Mouse (Mus musculus) liver, adult 2 months (tissue): ENCODE data around the gene Siva1. TPM values are rescaled to one million over a fixed set of nuclear protein-coding genes. Genes with fewer than 3 reads are reported as not detected.

Source experiments
- DNase-seq: peaks from one replicate; pipeline ENCODE4 v3.0.0-alpha.2; 2011; ENCODE audit warnings: low read depth, low spot score; ENCODE audit errors: extremely low read depth
- H3K27ac ChIP-seq: fragments of 200-500 bp; replicated peaks from 2 replicates; pipeline ENCODE4 v1.5.1; 2012; ENCODE audit warnings: low read depth, mild to moderate bottlenecking, control low read depth, inconsistent platforms, low read length; ENCODE audit not compliant: insufficient read depth
- H3K27me3 ChIP-seq: fragments of 200-500 bp; 2 replicates; pipeline ENCODE4 v1.6.1; 2012; ENCODE audit warnings: mild to moderate bottlenecking, moderate library complexity, low read length, inconsistent platforms; ENCODE audit not compliant: control insufficient read depth, insufficient read depth
- H3K36me3 ChIP-seq: fragments of 200-500 bp; 2 replicates; pipeline ENCODE4 v1.6.1; 2012; ENCODE audit warnings: low read length, inconsistent platforms; ENCODE audit not compliant: control insufficient read depth, insufficient read depth
- H3K4me1 ChIP-seq: fragments of 200-500 bp; 2 replicates; pipeline ENCODE4 v1.6.1; 2011; ENCODE audit warnings: low read length; ENCODE audit not compliant: control insufficient read depth, insufficient read depth
- H3K4me3 ChIP-seq: fragments of 200-500 bp; 2 replicates; pipeline ENCODE4 v1.5.1; 2011; ENCODE audit warnings: low read depth, mild to moderate bottlenecking, control low read depth, low read length, moderate library complexity; ENCODE audit not compliant: insufficient read depth
- H3K79me2 ChIP-seq: fragments of 200-500 bp; 2 replicates; pipeline ENCODE4 v1.6.1; 2012; ENCODE audit warnings: inconsistent platforms, mild to moderate bottlenecking, low read length, moderate library complexity; ENCODE audit not compliant: control insufficient read depth, insufficient read depth
- H3K9ac ChIP-seq: fragments of 200-500 bp; 2 replicates; pipeline ENCODE4 v1.6.1; 2012; ENCODE audit warnings: low read depth, mild to moderate bottlenecking, control low read depth, inconsistent platforms, low read length
- CTCF ChIP-seq: fragments of 200-500 bp; IDR thresholded peaks from 2 replicates; pipeline ENCODE4 v1.5.1; 2011; ENCODE audit warnings: low read depth, low read length, control low read depth
- POLR2A ChIP-seq: fragments of 200-500 bp; IDR thresholded peaks from 2 replicates; pipeline ENCODE4 v1.6.1; 2011; ENCODE audit warnings: low read length, control low read depth; ENCODE audit not compliant: insufficient read depth; ENCODE audit errors: extremely low read depth
- WGBS: fragments of 180-500 bp; shearing (Covaris S2); methylation state at CpG from one replicate; pipeline ENCODE4 v1.1.7; 2018; 5-methylcytosine and 5-hydroxymethylcytosine counted together
- polyA plus RNA-seq: library from polyadenylated mRNA; depleted of rRNA; stranded (reverse); fragments of >200 nt; gene quantifications from 2 replicates; pipeline ENCODE4 v1.2.3, GENCODE M21; 2012; rRNA removed
- total RNA-seq: library from RNA; depleted of rRNA; stranded (reverse); fragments of >200 nt; gene quantifications from 2 replicates; pipeline ENCODE4 v1.2.3, GENCODE M21; 2014; rRNA removed

The Siva1 gene
- total and polyA plus RNA-seq, 2 experiments = 11.5 to 12.8 TPM

- no peak for DNase-seq
Measured at GRCm38 (mm10) chr12:112696806-112697425, 52.4 kb downstream of the Siva1 start.

More at GRCm38 (mm10) chr12:112696806-112697425, 52.4 kb downstream of the Siva1 start:
- WGBS = 73% methylated on average over 3 of the region's 3 CpGs
- no peak overlapping the region for H3K27ac ChIP-seq
- peaks cover 6% of the 10 kb centered on the region for H3K27me3 ChIP-seq
- H3K4me3 ChIP-seq = no peak overlapping the region
- H3K36me3 ChIP-seq = no peaks in the 10 kb centered on the region
- H3K79me2 ChIP-seq = peaks cover 3% of the 10 kb centered on the region; the same call in 1 of the 2 replicates
- no peak overlapping the region for H3K9ac ChIP-seq
- no peak for TF ChIP-seq POLR2A
- TF ChIP-seq CTCF = no peak
- H3K4me1 ChIP-seq = peaks cover 8% of the 10 kb centered on the region

Other genes with a start within 250 kb of the Siva1 start
- 0.07 and 0.09 TPM in 2 replicates for gene A530016L24Rik, start 155.2 kb upstream of the Siva1 start, total RNA-seq
- gene A530016L24Rik, start 155.2 kb upstream of the Siva1 start, polyA plus RNA-seq = 0.07 TPM in 2 replicates
- gene Tmem179, start 127.9 kb upstream of the Siva1 start, total RNA-seq = 0.07 TPM in 1 of 2 replicates, not detected in the other
- gene Tmem179, start 127.9 kb upstream of the Siva1 start, polyA plus RNA-seq = not detected in 2 replicates
- gene Inf2, start 55.9 kb upstream of the Siva1 start, total RNA-seq = 15.5 and 22.9 TPM in 2 replicates
- gene Inf2, start 55.9 kb upstream of the Siva1 start, polyA plus RNA-seq = 24.6 and 30.7 TPM in 2 replicates
- 20.5 and 21.7 TPM in 2 replicates for gene Adssl1, start 24.6 kb upstream of the Siva1 start, total RNA-seq
- 26.1 and 26.7 TPM in 2 replicates for gene Adssl1, start 24.6 kb upstream of the Siva1 start, polyA plus RNA-seq
- gene Akt1, start 30.2 kb downstream of the Siva1 start, total RNA-seq = 30.5 and 31.8 TPM in 2 replicates
- 56.7 and 60.5 TPM in 2 replicates for gene Akt1, start 30.2 kb downstream of the Siva1 start, polyA plus RNA-seq
- 0.83 and 1.9 TPM in 2 replicates for gene Zbtb42, start 34.1 kb downstream of the Siva1 start, total RNA-seq
- gene Zbtb42, start 34.1 kb downstream of the Siva1 start, polyA plus RNA-seq = 7.9 and 10.1 TPM in 2 replicates
- gene Cep170b, start 75.8 kb downstream of the Siva1 start, total RNA-seq = 7.9 and 9.5 TPM in 2 replicates
- gene Cep170b, start 75.8 kb downstream of the Siva1 start, polyA plus RNA-seq = 26.2 and 29.7 TPM in 2 replicates
- gene Pld4, start 116.0 kb downstream of the Siva1 start, total RNA-seq = 8.5 and 9.5 TPM in 2 replicates
- gene Pld4, start 116.0 kb downstream of the Siva1 start, polyA plus RNA-seq = 10.0 and 20.5 TPM in 2 replicates
- 0.18 and 0.54 TPM in 2 replicates for gene Ahnak2, start 158.0 kb downstream of the Siva1 start, total RNA-seq
- gene Ahnak2, start 158.0 kb downstream of the Siva1 start, polyA plus RNA-seq = 0.13 and 0.16 TPM in 2 replicates
- gene Clba1, start 164.3 kb downstream of the Siva1 start, total RNA-seq = 0.09 and 0.27 TPM in 2 replicates
- gene Clba1, start 164.3 kb downstream of the Siva1 start, polyA plus RNA-seq = 0.42 and 0.60 TPM in 2 replicates
- 3.5 and 4.0 TPM in 2 replicates for gene Cdca4, start 184.7 kb downstream of the Siva1 start, total RNA-seq
- 3.7 and 5.0 TPM in 2 replicates for gene Cdca4, start 184.7 kb downstream of the Siva1 start, polyA plus RNA-seq
- 0.09 and 0.47 TPM in 2 replicates for gene Gpr132, start 223.5 kb downstream of the Siva1 start, total RNA-seq
- 0.44 and 0.60 TPM in 2 replicates for gene Gpr132, start 223.5 kb downstream of the Siva1 start, polyA plus RNA-seq